Mouse (Mus musculus) leukemia stem cell, adult 10-12 weeks (primary cell): Measurements from ENCODE around the gene H2al1e. TPM values are rescaled to one million over a fixed set of nuclear protein-coding genes. Genes with fewer than 3 reads are reported as not detected.

Experiments used
- polyA plus RNA-seq: library from polyadenylated mRNA; stranded (reverse); fragments of >175 nt; gene quantifications from 2 replicates; pipeline ENCODE4 v1.2.3, GENCODE M21; 2012; ENCODE audit warnings: low replicate concordance

The H2al1e gene
- polyA plus RNA-seq = not detected in 2 replicates

GRCm38 (mm10) chrX:11311634-11312033 is at the start of gene H2al1e:
H2al1e (plus strand) TSS chrX:11311934.

GRCm38 (mm10) chrX:11298957-11299356 is 12.8 kb upstream of the H2al1e start, which contains the start of gene H2al1a:
H2al1a (plus strand) TSS chrX:11299257.

GRCm38 (mm10) chrX:11302132-11302531 is 9.6 kb upstream of the H2al1e start, which contains the start of gene H2al1b:
H2al1b (plus strand) TSS chrX:11302432.

GRCm38 (mm10) chrX:11305355-11305754 is 6.4 kb upstream of the H2al1e start, which contains the start of gene H2al1c:
H2al1c (plus strand) TSS chrX:11305655.

GRCm38 (mm10) chrX:11308524-11308923 is 3.2 kb upstream of the H2al1e start, which contains the start of gene H2al1d:
H2al1d (plus strand) TSS chrX:11308824.

GRCm38 (mm10) chrX:11314858-11315257 is 3.1 kb downstream of the H2al1e start, which contains the start of gene H2al1f:
H2al1f (plus strand) TSS chrX:11315158.

GRCm38 (mm10) chrX:11317956-11318355 is 6.2 kb downstream of the H2al1e start, which contains the start of gene H2al1g:
H2al1g (plus strand) TSS chrX:11318256.

GRCm38 (mm10) chrX:11321192-11321591 is 9.5 kb downstream of the H2al1e start, which contains the start of gene H2al1h:
H2al1h (plus strand) TSS chrX:11321492.

GRCm38 (mm10) chrX:11324359-11324758 is 12.6 kb downstream of the H2al1e start, which contains the start of gene H2al1i:
H2al1i (plus strand) TSS chrX:11324659.

GRCm38 (mm10) chrX:11327522-11327921 is 15.8 kb downstream of the H2al1e start, which contains the start of gene H2al1j:
H2al1j (plus strand) TSS chrX:11327822.

Other genes starting within 250 kb of the H2al1e start
- gene H2al1a, start 12.7 kb upstream of the H2al1e start, polyA plus RNA-seq = not detected in 2 replicates
- not detected in 2 replicates for gene H2al1b, start 9.5 kb upstream of the H2al1e start, polyA plus RNA-seq
- gene H2al1c, start 6.3 kb upstream of the H2al1e start, polyA plus RNA-seq = not detected in 2 replicates
- not detected in 2 replicates for gene H2al1d, start 3.1 kb upstream of the H2al1e start, polyA plus RNA-seq
- not detected in 2 replicates for gene H2al1f, start 3.2 kb downstream of the H2al1e start, polyA plus RNA-seq
- not detected in 2 replicates for gene H2al1g, start 6.3 kb downstream of the H2al1e start, polyA plus RNA-seq
- gene H2al1h, start 9.6 kb downstream of the H2al1e start, polyA plus RNA-seq = not detected in 2 replicates
- not detected in 2 replicates for gene H2al1i, start 12.7 kb downstream of the H2al1e start, polyA plus RNA-seq
- gene H2al1j, start 15.9 kb downstream of the H2al1e start, polyA plus RNA-seq = not detected in 2 replicates